Mouse (Mus musculus) cerebellum, adult 2 months (tissue): ENCODE measurements around the gene Trim17.

Source experiments
- CTCF ChIP-seq: fragments of 200-500 bp; IDR thresholded peaks from 2 replicates; pipeline ENCODE4 v1.5.1; 2011; ENCODE audit warnings: low read depth, mild to moderate bottlenecking, control low read depth, low read length, moderate library complexity, borderline replicate concordance; ENCODE audit not compliant: insufficient read depth
- POLR2A ChIP-seq: fragments of 200-500 bp; IDR thresholded peaks from 2 replicates; pipeline ENCODE4 v1.6.1; 2011; ENCODE audit warnings: low read length, control low read depth, borderline replicate concordance; ENCODE audit not compliant: insufficient read depth

DNA sequence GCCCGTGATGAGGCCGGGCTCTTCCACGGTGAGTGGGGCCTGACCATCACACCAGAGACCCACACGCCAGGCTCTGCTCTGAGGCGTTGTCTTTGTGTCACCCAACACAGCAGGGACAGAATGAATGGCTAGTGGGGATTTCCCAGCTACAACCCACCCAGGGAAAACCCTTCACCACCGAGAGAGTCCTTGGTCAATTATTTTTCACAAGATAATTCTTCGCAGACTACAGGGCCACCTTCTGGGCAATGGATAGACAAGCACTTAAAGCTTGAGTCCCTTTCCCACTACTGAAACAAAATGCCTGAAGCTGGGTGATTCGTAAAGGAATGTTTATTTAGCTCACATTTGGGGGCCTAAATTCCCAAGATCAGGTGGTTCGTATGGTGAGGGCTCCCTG is 32.1 kb upstream of the Trim17 start:
- TF ChIP-seq CTCF (no peak), POLR2A (no peak)
